Mouse (Mus musculus) forebrain, postnatal 0 days (tissue): ENCODE measurements around the gene Gm17324. TPM values are rescaled to one million over a fixed set of nuclear protein-coding genes. Genes with fewer than 3 reads are reported as not detected.
"Not testable (repeated sequence)": the region's sequence is repeated elsewhere in the genome, so short reads cannot be mapped to it uniquely, and the experiment has no call there.

Experiments used
- ATAC-seq: fragments of 200-750 bp; cut with Nextera tagmentation; 2 replicates; pipeline ENCODE4 v1.8.0; 2017; ENCODE audit warnings: mild to moderate bottlenecking, moderate library complexity
- DNase-seq: peaks from one replicate; pipeline ENCODE4 v3.0.0-alpha.2; 2015
- H3K27ac ChIP-seq: fragments of 300-500 bp; sonication (generic); 2 replicates; pipeline ENCODE4 v1.5.1; 2014; ENCODE audit warnings: low read depth, mild to moderate bottlenecking, antibody characterized with exemption, low read length, moderate library complexity, mixed read lengths
- H3K27me3 ChIP-seq: fragments of 300-500 bp; sonication (generic); 2 replicates; pipeline ENCODE4 v1.6.1; 2014; ENCODE audit warnings: mild to moderate bottlenecking, low read length, mixed read lengths; ENCODE audit not compliant: insufficient read depth
- H3K36me3 ChIP-seq: fragments of 300-500 bp; sonication (generic); 2 replicates; pipeline ENCODE4 v1.6.1; 2014; ENCODE audit warnings: mild to moderate bottlenecking, moderate library complexity; ENCODE audit not compliant: insufficient read depth
- H3K4me1 ChIP-seq: fragments of 300-500 bp; sonication (generic); 2 replicates; pipeline ENCODE4 v1.6.1; 2014; ENCODE audit warnings: antibody characterized with exemption; ENCODE audit not compliant: insufficient read depth
- H3K4me2 ChIP-seq: fragments of 300-500 bp; sonication (generic); 2 replicates; pipeline ENCODE4 v1.6.1; 2014; ENCODE audit warnings: low read depth, mild to moderate bottlenecking, moderate library complexity
- H3K4me3 ChIP-seq: fragments of 300-500 bp; sonication (generic); 2 replicates; pipeline ENCODE4 v1.5.1; 2014; ENCODE audit warnings: low read depth, low read length, mixed read lengths
- H3K9ac ChIP-seq: fragments of 300-500 bp; sonication (generic); 2 replicates; pipeline ENCODE4 v1.6.1; 2014; ENCODE audit warnings: mild to moderate bottlenecking
- H3K9me3 ChIP-seq: fragments of 300-500 bp; sonication (generic); 2 replicates; pipeline ENCODE4 v1.6.1; 2016; ENCODE audit warnings: low read length
- CTCF ChIP-seq: sonication (generic); IDR thresholded peaks from 2 replicates; pipeline ENCODE4 v1.5.1; 2016; ENCODE audit warnings: antibody characterized with exemption, control low read depth, low read depth
- WGBS: fragments of 180-500 bp; shearing (Covaris S2); extraction: QIAGEN DNeasy Blood & Tissue Kit; methylation state at CpG from one replicate; pipeline ENCODE4 v1.1.7; 2014; 5-methylcytosine and 5-hydroxymethylcytosine counted together
- polyA plus RNA-seq: library from polyadenylated mRNA; unstranded; fragments of >200 nt; fragmentation: Nextera tagmentation; extraction: Ambion mirVana; gene quantifications from 2 replicates; pipeline ENCODE4 v1.2.1, GENCODE M21; 2015
- total RNA-seq: library from RNA; depleted of rRNA; stranded (reverse); fragments of >200 nt; gene quantifications from 2 replicates; pipeline ENCODE4 v1.2.3, GENCODE M21; 2014

Gene Gm17324
- total and polyA plus RNA-seq, 2 experiments from 2014 or later, result 1.7 to 3.3 TPM

GRCm38 (mm10) chr9:78484660-78485059, 36.1 kb upstream of the Gm17324 start:
- Histone ChIP-seq H3K27me3 (no peaks in the 10 kb centered on the region), H3K9me3 (no peaks in the 10 kb centered on the region), H3K9ac (no peak overlapping the region), H3K27ac (no peak overlapping the region), H3K4me1 (peaks cover under 1% of the 10 kb centered on the region), H3K4me3 (no peak overlapping the region), H3K36me3 (0 out of 2 replicates have a peak, but pooled peaks cover under 1% of the 10 kb centered on the region), H3K4me2 (no peak overlapping the region)
- DNase-seq, result no peak
- no peak for TF ChIP-seq CTCF
- no peak for ATAC-seq
- 76% methylated on average over 3 of the region's 3 CpGs for WGBS

GRCm38 (mm10) chr9:78482386-78482785, 33.8 kb upstream of the Gm17324 start:
- no peaks in the 10 kb centered on the region for H3K27me3 ChIP-seq
- H3K36me3 ChIP-seq, result peaks cover 21% of the 10 kb centered on the region
- peak overlapping the region; percentile 58 for H3K4me2 ChIP-seq
- peaks cover 5% of the 10 kb centered on the region; the same call in 1 of the 2 replicates for H3K4me1 ChIP-seq
- no peak for DNase-seq
- H3K9ac ChIP-seq, result peak overlapping the region; percentile 90
- ATAC-seq, result peak; percentile 0
- 6% methylated on average over 3 of the region's 3 CpGs for WGBS
- H3K9me3 ChIP-seq, result no peaks in the 10 kb centered on the region
- peak overlapping the region; percentile 99 for H3K27ac ChIP-seq
- peak overlapping the region; percentile 98 for H3K4me3 ChIP-seq
- TF ChIP-seq CTCF, result no peak

GRCm38 (mm10) chr9:78481423-78482331, 33.1 kb upstream of the Gm17324 start:
- 2% methylated on average over 68 of the region's 77 CpGs for WGBS
- TF ChIP-seq CTCF, result peak; percentile 18; the same call in 1 of the 2 replicates
- H3K9ac ChIP-seq, result peak overlapping the region; percentile 100
- H3K4me1 ChIP-seq, result peaks cover 5% of the 10 kb centered on the region; the same call in 1 of the 2 replicates
- peak; percentile 98 for DNase-seq
- H3K36me3 ChIP-seq, result peaks cover 28% of the 10 kb centered on the region
- no peaks in the 10 kb centered on the region for H3K27me3 ChIP-seq
- H3K4me2 ChIP-seq, result peak overlapping the region; percentile 66
- peak; percentile 98 for ATAC-seq
- no peaks in the 10 kb centered on the region for H3K9me3 ChIP-seq
- H3K27ac ChIP-seq, result peak overlapping the region; percentile 99
- peak overlapping the region; percentile 98 for H3K4me3 ChIP-seq

- DNase-seq (peak; percentile 82), ATAC-seq (peak; percentile 19)
- H3K9ac ChIP-seq, result peak overlapping the region; percentile 100
- H3K27ac ChIP-seq, result peak overlapping the region; percentile 99
- under 1% methylated on average over 46 of the region's 46 CpGs for WGBS
- no peaks in the 10 kb centered on the region for H3K9me3 ChIP-seq
- no peaks in the 10 kb centered on the region for H3K27me3 ChIP-seq
- peaks cover 5% of the 10 kb centered on the region; the same call in 1 of the 2 replicates for H3K4me1 ChIP-seq
- H3K4me2 ChIP-seq, result peak overlapping the region; percentile 66
- TF ChIP-seq CTCF, result no peak
- H3K36me3 ChIP-seq, result peaks cover 34% of the 10 kb centered on the region
- peak overlapping the region; percentile 98 for H3K4me3 ChIP-seq
Observed at GRCm38 (mm10) chr9:78480706-78481358, 32.2 kb upstream of the Gm17324 start.

- H3K9ac ChIP-seq, result peak overlapping the region; percentile 100
- peak; percentile 19 for DNase-seq
- H3K9me3 ChIP-seq, ATAC-seq, H3K27me3 ChIP-seq, H3K4me1 ChIP-seq, H3K27ac ChIP-seq: not testable (repeated sequence)
- H3K4me2 ChIP-seq, result peak overlapping the region; percentile 66
- H3K36me3 ChIP-seq, result peaks cover 35% of the 10 kb centered on the region
- peak overlapping the region; percentile 98 for H3K4me3 ChIP-seq
- WGBS, result 1% methylated on average over 13 of the region's 13 CpGs
Observed at GRCm38 (mm10) chr9:78480227-78480626, 31.6 kb upstream of the Gm17324 start.

- ATAC-seq, H3K27ac ChIP-seq, H3K27me3 ChIP-seq, DNase-seq, H3K4me1 ChIP-seq, H3K9me3 ChIP-seq: not testable (repeated sequence)
- H3K9ac ChIP-seq, result 0 out of 2 replicates have a peak overlapping the region, but pooled peaks have one; percentile 25
- peak overlapping the region; percentile 66 for H3K4me2 ChIP-seq
- H3K4me3 ChIP-seq, result peak overlapping the region; percentile 23
- peaks cover 37% of the 10 kb centered on the region for H3K36me3 ChIP-seq
- 19% methylated on average over 8 of the region's 8 CpGs for WGBS
Observed at GRCm38 (mm10) chr9:78479308-78479707, 30.7 kb upstream of the Gm17324 start.

- not testable (repeated sequence) for H3K9me3 ChIP-seq, H3K4me1 ChIP-seq, H3K4me3 ChIP-seq, H3K27ac ChIP-seq, DNase-seq, ATAC-seq, H3K27me3 ChIP-seq, H3K4me2 ChIP-seq, H3K9ac ChIP-seq
- H3K36me3 ChIP-seq, result peaks cover 46% of the 10 kb centered on the region
- WGBS, result 44% methylated on average over 1 of the region's 1 CpGs
Observed at GRCm38 (mm10) chr9:78478009-78478605, 29.5 kb upstream of the Gm17324 start.
